Mouse (Mus musculus): ENCODE results near the gene Tepp. TPM values are rescaled to one million over a fixed set of nuclear protein-coding genes. Genes with fewer than 3 reads are reported as not detected.

The Tepp gene
- not detected in 2 replicates for polyA plus RNA-seq (2014; fragmentation: Nextera tagmentation; extraction: Ambion mirVana)

DNA sequence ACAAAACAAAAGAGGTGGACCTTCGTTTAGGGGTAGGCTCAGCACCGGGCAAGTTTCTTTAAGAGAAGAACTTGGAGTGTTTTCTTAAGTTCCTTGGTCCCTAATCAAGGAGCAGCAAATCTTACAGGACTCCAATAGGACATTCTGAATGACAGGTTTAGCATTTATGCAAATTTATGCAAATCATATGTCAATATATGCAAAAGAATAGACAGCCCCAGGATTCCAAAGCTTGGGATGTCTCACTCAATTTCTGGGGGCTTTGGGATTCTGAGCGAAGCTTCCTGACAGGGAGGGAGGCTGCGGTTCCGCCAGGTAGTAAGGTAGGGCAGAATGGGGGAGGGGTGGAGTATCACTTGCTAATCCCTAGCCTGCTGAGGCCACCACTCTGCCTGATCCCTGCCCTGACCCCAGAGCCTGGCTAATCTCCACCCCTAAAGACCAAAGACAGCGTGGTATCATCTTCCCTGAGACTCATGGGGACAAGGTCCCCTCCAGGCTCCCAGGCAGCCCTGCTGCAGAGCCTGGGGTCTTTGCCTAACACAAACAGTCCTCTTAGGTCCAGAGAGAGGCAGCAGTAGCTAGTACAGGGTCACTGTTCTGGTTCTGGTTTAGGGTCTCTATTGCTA, at the start of gene Tepp:
Gene Tepp, plus strand, starts transcription at position 225 of the 629 bp plus-strand sequence.
- no peaks in the 10 kb centered on the region for H3K9me3 ChIP-seq (ENCODE audit: control insufficient read depth, low read length)
- H3K4me2 ChIP-seq (replicated peaks; ENCODE audit: low read depth, low read length): no peak within 1 kb of the TSS
- no peak for DNase-seq (ENCODE audit: low spot score)
- H3K9ac ChIP-seq (ENCODE audit: low read depth, low read length): no peak within 1 kb of the TSS
- no peak within 1 kb of the TSS for H3K27ac ChIP-seq (ENCODE audit: low read depth, low read length)
- no peaks in the 10 kb centered on the region for H3K27me3 ChIP-seq (ENCODE audit: control insufficient read depth, insufficient read depth, low read length)
- no peak within 1 kb of the TSS for H3K4me3 ChIP-seq (ENCODE audit: low read depth, low read length)
- no peaks in the 10 kb centered on the region for H3K4me1 ChIP-seq (replicated peaks; ENCODE audit: control insufficient read depth, insufficient read depth, low read length)
- WGBS: 31% methylated on average over 6 of the region's 6 CpGs
- ATAC-seq (ENCODE audit: low FRiP score): peak; percentile 69
- no peaks in the 10 kb centered on the region for H3K36me3 ChIP-seq (ENCODE audit: control insufficient read depth, insufficient read depth, low read length)

DNA sequence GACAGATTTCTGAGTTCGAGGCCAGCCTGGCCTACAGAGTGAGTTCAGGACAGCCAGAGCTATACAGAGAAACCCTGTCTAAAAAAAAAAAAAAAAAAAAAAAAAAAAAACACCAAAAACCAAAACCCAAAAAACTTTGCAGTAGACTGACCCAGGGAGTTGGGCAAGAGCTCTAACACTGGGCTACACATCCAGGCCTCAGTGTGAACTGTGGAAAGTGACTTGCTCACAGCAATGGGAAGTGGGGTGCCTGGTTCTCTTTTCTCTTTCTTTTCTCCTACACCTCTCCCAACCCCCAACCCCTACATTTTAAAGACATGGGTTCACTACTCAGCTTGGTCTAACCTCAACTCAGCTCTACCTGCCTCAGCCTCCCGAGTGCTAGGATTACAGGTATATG, 48.2 kb upstream of the Tepp start:
- Histone ChIP-seq H3K27me3 (ENCODE audit: control insufficient read depth, insufficient read depth, low read length) (no peaks in the 10 kb centered on the region), H3K4me3 (ENCODE audit: low read depth, low read length) (no peak overlapping the region), H3K4me2 (replicated peaks; ENCODE audit: low read depth, low read length) (no peak overlapping the region), H3K27ac (ENCODE audit: low read depth, low read length) (no peak overlapping the region), H3K9me3 (ENCODE audit: control insufficient read depth, low read length) (no peaks in the 10 kb centered on the region), H3K9ac (ENCODE audit: low read depth, low read length) (no peak overlapping the region), H3K4me1 (replicated peaks; ENCODE audit: control insufficient read depth, insufficient read depth, low read length) (no peaks in the 10 kb centered on the region), H3K36me3 (ENCODE audit: control insufficient read depth, insufficient read depth, low read length) (no peaks in the 10 kb centered on the region)
- ATAC-seq (ENCODE audit: low FRiP score): no peak
- DNase-seq (ENCODE audit: low spot score): no peak
- 93% methylated on average over 2 of the region's 2 CpGs for WGBS

DNA sequence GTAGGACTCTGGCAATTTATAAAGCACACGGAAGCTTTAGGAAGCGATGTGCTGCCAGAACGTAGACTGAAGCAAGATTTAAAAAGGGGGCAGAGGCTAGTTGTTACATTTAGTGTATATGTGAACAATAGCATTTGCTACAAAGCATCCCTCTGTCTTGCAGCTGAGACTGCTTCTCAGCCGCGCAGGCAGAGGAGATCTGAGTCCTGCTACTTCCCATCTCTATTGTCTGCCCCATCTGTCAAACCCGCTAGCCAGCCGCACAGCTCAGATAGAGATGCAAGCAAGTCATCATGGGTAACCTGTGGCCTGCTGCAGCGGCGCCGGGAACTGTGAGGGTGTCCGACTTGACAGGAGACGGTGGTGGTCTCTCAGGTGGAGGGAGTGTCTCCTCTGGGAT, 39.9 kb upstream of the Tepp start:
- H3K4me3 ChIP-seq (ENCODE audit: low read depth, low read length): no peak overlapping the region
- ATAC-seq (ENCODE audit: low FRiP score): 0 out of 2 replicates have a peak, but pooled peaks have one; percentile 35
- no peak overlapping the region for H3K4me2 ChIP-seq (replicated peaks; ENCODE audit: low read depth, low read length)
- H3K9me3 ChIP-seq (ENCODE audit: control insufficient read depth, low read length): no peaks in the 10 kb centered on the region
- DNase-seq (ENCODE audit: low spot score): peak; percentile 30
- H3K4me1 ChIP-seq (replicated peaks; ENCODE audit: control insufficient read depth, insufficient read depth, low read length): no peaks in the 10 kb centered on the region
- H3K36me3 ChIP-seq (ENCODE audit: control insufficient read depth, insufficient read depth, low read length): no peaks in the 10 kb centered on the region
- H3K27ac ChIP-seq (ENCODE audit: low read depth, low read length): no peak overlapping the region
- WGBS: 63% methylated on average over 12 of the region's 12 CpGs
- H3K27me3 ChIP-seq (ENCODE audit: control insufficient read depth, insufficient read depth, low read length): no peaks in the 10 kb centered on the region
- no peak overlapping the region for H3K9ac ChIP-seq (ENCODE audit: low read depth, low read length)

DNA sequence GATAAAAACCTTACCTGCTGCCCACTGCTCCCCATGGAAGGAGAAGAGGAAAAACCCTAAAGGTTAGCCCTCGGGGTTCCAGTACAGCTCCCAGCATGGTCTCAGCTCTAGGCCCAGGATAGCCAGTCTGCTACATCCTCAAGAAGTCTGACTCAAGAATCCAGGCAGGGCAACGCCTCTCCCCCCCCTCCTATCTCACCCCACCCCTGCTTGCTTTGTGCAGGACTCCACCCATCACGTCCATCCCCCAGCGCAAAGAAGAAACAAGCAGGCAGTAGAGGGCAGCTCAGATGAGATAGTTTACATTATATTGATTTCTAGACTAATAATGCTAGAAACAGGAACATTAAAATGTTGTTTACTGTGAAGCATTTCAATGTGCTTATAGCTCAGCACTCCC, 38.5 kb upstream of the Tepp start:
- ATAC-seq (ENCODE audit: low FRiP score) (no peak), DNase-seq (ENCODE audit: low spot score) (no peak)
- no peak overlapping the region for H3K27ac ChIP-seq (ENCODE audit: low read depth, low read length)
- H3K27me3 ChIP-seq (ENCODE audit: control insufficient read depth, insufficient read depth, low read length): no peaks in the 10 kb centered on the region
- no peak overlapping the region for H3K9ac ChIP-seq (ENCODE audit: low read depth, low read length)
- no peak overlapping the region for H3K4me3 ChIP-seq (ENCODE audit: low read depth, low read length)
- 34% methylated on average over 4 of the region's 4 CpGs for WGBS
- no peaks in the 10 kb centered on the region for H3K4me1 ChIP-seq (replicated peaks; ENCODE audit: control insufficient read depth, insufficient read depth, low read length)
- no peaks in the 10 kb centered on the region for H3K9me3 ChIP-seq (ENCODE audit: control insufficient read depth, low read length)
- H3K36me3 ChIP-seq (ENCODE audit: control insufficient read depth, insufficient read depth, low read length): no peaks in the 10 kb centered on the region
- no peak overlapping the region for H3K4me2 ChIP-seq (replicated peaks; ENCODE audit: low read depth, low read length)

DNA sequence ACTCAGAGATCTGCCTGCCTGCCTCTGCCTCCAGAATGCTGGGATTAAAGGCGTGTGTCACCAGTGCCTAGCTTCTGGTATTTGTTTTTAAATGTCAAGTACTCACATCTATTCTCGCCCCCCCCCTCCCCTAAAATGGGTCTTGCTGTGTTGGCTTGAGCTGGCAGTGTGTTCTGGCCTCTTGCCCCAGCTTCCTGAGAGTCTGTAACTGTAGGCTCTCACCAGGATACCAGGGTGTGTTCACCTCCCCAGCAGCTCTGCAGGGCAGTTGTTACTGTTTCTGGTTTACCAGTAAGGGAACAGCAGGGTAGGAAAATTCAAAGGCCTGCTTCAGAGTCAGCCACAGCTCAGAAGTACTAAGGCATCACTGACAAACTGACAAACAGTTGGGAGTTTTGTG, 37.5 kb upstream of the Tepp start:
- Histone ChIP-seq H3K27me3 (ENCODE audit: control insufficient read depth, insufficient read depth, low read length) (no peaks in the 10 kb centered on the region), H3K27ac (ENCODE audit: low read depth, low read length) (no peak overlapping the region), H3K4me3 (ENCODE audit: low read depth, low read length) (no peak overlapping the region), H3K9ac (ENCODE audit: low read depth, low read length) (no peak overlapping the region), H3K4me2 (replicated peaks; ENCODE audit: low read depth, low read length) (no peak overlapping the region), H3K9me3 (ENCODE audit: control insufficient read depth, low read length) (no peaks in the 10 kb centered on the region), H3K36me3 (ENCODE audit: control insufficient read depth, insufficient read depth, low read length) (no peaks in the 10 kb centered on the region), H3K4me1 (replicated peaks; ENCODE audit: control insufficient read depth, insufficient read depth, low read length) (no peaks in the 10 kb centered on the region)
- DNase-seq (ENCODE audit: low spot score) (no peak), ATAC-seq (ENCODE audit: low FRiP score) (no peak)
- WGBS: 30% methylated on average over 2 of the region's 2 CpGs

DNA sequence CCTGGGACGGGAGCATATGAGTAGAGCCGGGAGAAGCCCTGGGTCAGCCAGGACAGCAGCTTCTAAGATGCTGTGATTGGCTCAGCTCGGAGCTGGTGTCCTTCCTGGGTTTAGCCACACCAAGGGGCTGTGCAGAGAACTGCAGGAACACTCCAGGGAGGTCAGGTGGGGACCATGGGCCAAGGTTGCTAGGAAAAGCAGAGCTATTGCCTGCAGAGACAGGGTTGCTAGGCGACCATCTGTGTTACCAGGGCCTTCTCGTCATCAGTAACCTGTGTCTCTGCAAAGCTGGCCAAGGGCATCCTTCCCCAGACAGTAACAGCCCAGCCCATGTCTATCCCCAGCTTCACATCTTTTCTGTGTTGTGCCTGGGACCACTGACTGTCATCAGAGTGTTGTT, 28.9 kb upstream of the Tepp start:
- H3K4me1 ChIP-seq (replicated peaks; ENCODE audit: control insufficient read depth, insufficient read depth, low read length): no peaks in the 10 kb centered on the region
- 65% methylated on average over 5 of the region's 5 CpGs for WGBS
- no peak overlapping the region for H3K27ac ChIP-seq (ENCODE audit: low read depth, low read length)
- H3K4me3 ChIP-seq (ENCODE audit: low read depth, low read length): no peak overlapping the region
- H3K9me3 ChIP-seq (ENCODE audit: control insufficient read depth, low read length): no peaks in the 10 kb centered on the region
- peak; percentile 51; the same call in 1 of the 2 replicates for ATAC-seq (ENCODE audit: low FRiP score)
- no peak for DNase-seq (ENCODE audit: low spot score)
- no peak overlapping the region for H3K4me2 ChIP-seq (replicated peaks; ENCODE audit: low read depth, low read length)
- no peak overlapping the region for H3K9ac ChIP-seq (ENCODE audit: low read depth, low read length)
- H3K36me3 ChIP-seq (ENCODE audit: control insufficient read depth, insufficient read depth, low read length): no peaks in the 10 kb centered on the region
- H3K27me3 ChIP-seq (ENCODE audit: control insufficient read depth, insufficient read depth, low read length): no peaks in the 10 kb centered on the region

DNA sequence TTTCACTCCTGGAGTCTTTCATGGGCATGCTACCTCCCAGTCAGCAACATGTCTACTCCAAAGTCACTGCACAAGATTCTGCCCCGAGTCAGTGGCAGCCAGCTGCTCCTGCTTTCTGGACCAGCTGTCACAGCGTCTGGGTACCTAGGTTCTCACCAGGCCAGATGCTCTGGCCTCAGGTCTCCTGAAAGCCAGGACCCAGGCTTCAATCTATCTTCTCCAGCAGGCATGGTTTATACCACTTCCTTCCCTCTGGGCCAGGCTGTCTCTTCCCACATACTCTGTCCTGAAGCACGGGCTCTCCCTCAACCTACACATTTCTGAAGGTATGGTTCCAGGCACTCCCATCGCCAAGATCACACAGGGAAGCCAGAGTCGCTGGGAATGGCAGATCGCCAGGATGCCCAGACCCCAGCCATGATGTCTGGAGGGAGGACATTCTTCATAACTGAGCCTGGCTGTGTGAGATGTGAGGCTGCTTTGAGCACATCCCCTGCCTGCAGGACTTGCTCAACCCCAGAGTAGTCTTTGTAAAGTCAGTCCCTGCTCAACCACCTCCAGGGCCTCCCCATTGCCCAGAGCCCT, 21.2 kb upstream of the Tepp start:
- H3K36me3 ChIP-seq (ENCODE audit: control insufficient read depth, insufficient read depth, low read length): no peaks in the 10 kb centered on the region
- no peaks in the 10 kb centered on the region for H3K9me3 ChIP-seq (ENCODE audit: control insufficient read depth, low read length)
- H3K27me3 ChIP-seq (ENCODE audit: control insufficient read depth, insufficient read depth, low read length): no peaks in the 10 kb centered on the region
- DNase-seq (ENCODE audit: low spot score) (no peak), ATAC-seq (ENCODE audit: low FRiP score) (no peak)
- WGBS: 84% methylated on average over 6 of the region's 6 CpGs
- H3K9ac ChIP-seq (ENCODE audit: low read depth, low read length): no peak overlapping the region
- no peak overlapping the region for H3K4me2 ChIP-seq (replicated peaks; ENCODE audit: low read depth, low read length)
- no peak overlapping the region for H3K4me3 ChIP-seq (ENCODE audit: low read depth, low read length)
- H3K4me1 ChIP-seq (replicated peaks; ENCODE audit: control insufficient read depth, insufficient read depth, low read length): no peaks in the 10 kb centered on the region
- H3K27ac ChIP-seq (ENCODE audit: low read depth, low read length): no peak overlapping the region

DNA sequence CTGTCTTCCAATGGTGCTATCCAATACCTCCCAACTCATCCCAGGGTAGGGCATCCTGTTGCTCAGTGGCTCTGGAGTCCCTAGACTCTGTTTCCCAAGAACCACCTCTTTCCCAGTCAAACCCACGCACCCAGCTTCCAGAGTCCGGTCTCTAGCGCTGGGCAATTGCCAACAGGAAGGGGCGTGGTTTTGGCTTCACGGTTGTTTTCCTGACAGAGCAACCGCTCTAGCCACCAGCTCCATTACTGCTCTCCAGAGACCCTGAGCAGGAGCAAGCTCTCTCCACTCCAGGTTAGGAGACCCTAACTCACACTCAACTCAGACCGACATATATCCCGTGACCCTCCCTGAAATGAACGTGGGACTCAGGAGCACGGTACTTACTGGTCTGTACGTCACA, 17.2 kb upstream of the Tepp start:
- no peak overlapping the region for H3K9ac ChIP-seq (ENCODE audit: low read depth, low read length)
- ATAC-seq (ENCODE audit: low FRiP score): no peak
- no peak overlapping the region for H3K4me2 ChIP-seq (replicated peaks; ENCODE audit: low read depth, low read length)
- H3K27ac ChIP-seq (ENCODE audit: low read depth, low read length): no peak overlapping the region
- H3K36me3 ChIP-seq (ENCODE audit: control insufficient read depth, insufficient read depth, low read length): no peaks in the 10 kb centered on the region
- no peaks in the 10 kb centered on the region for H3K27me3 ChIP-seq (ENCODE audit: control insufficient read depth, insufficient read depth, low read length)
- H3K9me3 ChIP-seq (ENCODE audit: control insufficient read depth, low read length): no peaks in the 10 kb centered on the region
- DNase-seq (ENCODE audit: low spot score): no peak
- H3K4me1 ChIP-seq (replicated peaks; ENCODE audit: control insufficient read depth, insufficient read depth, low read length): no peaks in the 10 kb centered on the region
- H3K4me3 ChIP-seq (ENCODE audit: low read depth, low read length): no peak overlapping the region
- WGBS: 90% methylated on average over 11 of the region's 11 CpGs

DNA sequence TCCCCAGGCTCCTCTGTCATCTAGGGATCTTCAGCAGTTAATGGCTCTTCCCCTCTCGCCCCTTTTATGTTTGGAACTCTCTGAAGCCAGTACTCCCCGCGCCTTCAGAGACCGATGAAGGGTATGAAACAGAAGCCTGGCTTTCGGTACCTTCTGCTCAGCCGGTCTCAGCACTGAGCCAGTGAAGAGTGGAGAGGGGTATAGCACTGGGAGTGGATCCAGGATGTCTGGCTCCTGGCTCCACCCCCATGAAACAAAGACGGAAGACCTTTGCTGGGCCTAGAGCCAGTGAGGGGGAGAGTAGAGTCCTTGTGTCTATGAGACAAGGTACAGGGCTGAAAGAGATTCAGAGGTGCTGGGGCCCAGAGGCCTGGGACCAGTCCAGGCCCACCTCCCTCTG, 16.5 kb upstream of the Tepp start:
- 81% methylated on average over 7 of the region's 7 CpGs for WGBS
- Histone ChIP-seq H3K9me3 (ENCODE audit: control insufficient read depth, low read length) (no peaks in the 10 kb centered on the region), H3K4me3 (ENCODE audit: low read depth, low read length) (no peak overlapping the region), H3K27ac (ENCODE audit: low read depth, low read length) (no peak overlapping the region), H3K36me3 (ENCODE audit: control insufficient read depth, insufficient read depth, low read length) (no peaks in the 10 kb centered on the region), H3K9ac (ENCODE audit: low read depth, low read length) (no peak overlapping the region), H3K27me3 (ENCODE audit: control insufficient read depth, insufficient read depth, low read length) (no peaks in the 10 kb centered on the region), H3K4me1 (replicated peaks; ENCODE audit: control insufficient read depth, insufficient read depth, low read length) (no peaks in the 10 kb centered on the region), H3K4me2 (replicated peaks; ENCODE audit: low read depth, low read length) (no peak overlapping the region)
- ATAC-seq (ENCODE audit: low FRiP score) (no peak), DNase-seq (ENCODE audit: low spot score) (no peak)
